Mouse (Mus musculus) hindbrain, embryonic 13.5 days (tissue): ENCODE data around the gene Rab11b. TPM values are rescaled to one million over a fixed set of nuclear protein-coding genes. Genes with fewer than 3 reads are reported as not detected.
"Not testable (repeated sequence)": the region's sequence is repeated elsewhere in the genome, so short reads cannot be mapped to it uniquely, and the experiment has no call there.

Experiments used
- ATAC-seq: fragments of 200-750 bp; cut with Nextera tagmentation; 2 replicates; pipeline ENCODE4 v1.8.0; 2017; ENCODE audit warnings: moderate TSS enrichment; ENCODE audit not compliant: low FRiP score
- H3K27ac ChIP-seq: fragments of 300-500 bp; sonication (generic); 2 replicates; pipeline ENCODE4 v1.5.1; 2015; ENCODE audit warnings: inconsistent platforms, mild to moderate bottlenecking, moderate library complexity
- H3K27me3 ChIP-seq: fragments of 300-500 bp; sonication (generic); 2 replicates; pipeline ENCODE4 v1.6.1; 2015; ENCODE audit warnings: mild to moderate bottlenecking, inconsistent platforms
- H3K36me3 ChIP-seq: fragments of 300-500 bp; sonication (generic); 2 replicates; pipeline ENCODE4 v1.6.1; 2015; ENCODE audit warnings: mild to moderate bottlenecking, inconsistent platforms
- H3K4me1 ChIP-seq: fragments of 300-500 bp; sonication (generic); replicated peaks from 2 replicates; pipeline ENCODE4 v1.6.1; 2015; ENCODE audit warnings: inconsistent platforms
- H3K4me2 ChIP-seq: fragments of 300-500 bp; sonication (generic); 2 replicates; pipeline ENCODE4 v1.6.1; 2015; ENCODE audit warnings: inconsistent platforms, mild to moderate bottlenecking, moderate library complexity
- H3K4me3 ChIP-seq: fragments of 300-500 bp; sonication (generic); 2 replicates; pipeline ENCODE4 v1.5.1; 2015; ENCODE audit warnings: mild to moderate bottlenecking, inconsistent platforms
- H3K9ac ChIP-seq: fragments of 300-500 bp; sonication (generic); 2 replicates; pipeline ENCODE4 v1.6.1; 2015; ENCODE audit warnings: mild to moderate bottlenecking, inconsistent platforms
- H3K9me3 ChIP-seq: fragments of 300-500 bp; sonication (generic); 2 replicates; pipeline ENCODE4 v1.6.1; 2016; ENCODE audit warnings: inconsistent platforms
- WGBS: fragments of 180-500 bp; shearing (Covaris S2); methylation state at CpG from one replicate; pipeline ENCODE4 v1.1.7; 2015; 5-methylcytosine and 5-hydroxymethylcytosine counted together
- polyA plus RNA-seq: library from polyadenylated mRNA; unstranded; fragments of >200 nt; fragmentation: Nextera tagmentation; extraction: Ambion mirVana; gene quantifications from 2 replicates; pipeline ENCODE4 v1.2.1, GENCODE M21; 2015

Gene Rab11b
- polyA plus RNA-seq, 1 experiment from 2014 or later = 494 TPM

DNA sequence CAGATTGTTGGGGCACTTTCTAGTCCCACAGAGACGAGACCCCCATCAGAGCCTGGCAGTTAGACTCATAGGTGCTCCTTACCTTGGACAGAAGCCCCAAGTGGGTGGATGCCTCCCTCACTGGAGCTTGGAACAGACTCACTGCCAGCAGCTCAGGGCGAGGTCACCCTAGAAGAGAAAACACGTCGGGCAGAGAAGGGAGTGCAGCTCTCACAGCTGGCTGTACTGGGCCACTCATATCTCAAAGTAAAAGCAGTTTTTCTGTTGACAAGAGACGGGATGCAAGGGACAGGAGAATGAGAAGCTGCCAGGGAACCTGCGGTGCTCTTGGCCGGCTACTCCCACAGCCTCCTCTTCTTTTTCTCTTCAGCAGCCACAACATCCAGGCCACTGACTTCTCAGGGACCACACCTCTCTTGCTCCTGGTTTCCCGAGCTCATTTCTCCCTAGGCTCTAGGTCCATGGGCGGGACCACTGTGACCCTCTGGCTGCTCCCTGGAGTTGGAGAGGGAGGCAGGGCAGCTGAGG lies 27.7 kb downstream of the Rab11b start:
- not testable (repeated sequence) for H3K4me3 ChIP-seq, H3K4me2 ChIP-seq, H3K36me3 ChIP-seq, ATAC-seq, H3K9ac ChIP-seq, H3K9me3 ChIP-seq, H3K4me1 ChIP-seq, H3K27me3 ChIP-seq, H3K27ac ChIP-seq
- 81% methylated on average over 9 of the region's 9 CpGs for WGBS

DNA sequence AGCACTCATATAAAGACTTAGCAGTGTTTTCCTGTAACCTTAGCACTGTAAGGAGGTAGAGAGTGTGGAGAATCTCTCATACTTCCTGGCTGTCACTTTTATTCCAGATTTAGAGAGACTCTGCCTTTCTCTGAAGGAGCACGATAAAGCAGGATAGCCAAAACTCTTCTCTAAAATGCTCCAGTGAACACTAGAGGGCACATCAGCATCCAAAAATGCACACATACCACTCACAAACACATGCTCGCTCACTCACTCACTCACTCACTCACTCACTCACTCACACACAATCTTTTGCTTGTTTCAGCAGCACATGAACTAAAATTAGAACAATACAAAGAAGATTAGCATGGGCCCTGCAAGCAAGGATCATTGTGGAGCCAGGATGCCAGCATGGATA lies 31.1 kb downstream of the Rab11b start:
- H3K9ac ChIP-seq = no peak overlapping the region
- H3K4me1 ChIP-seq = no peaks in the 10 kb centered on the region
- no peaks in the 10 kb centered on the region for H3K9me3 ChIP-seq
- no peaks in the 10 kb centered on the region for H3K36me3 ChIP-seq
- no peak overlapping the region for H3K4me2 ChIP-seq
- no peak for ATAC-seq
- WGBS = 70% methylated on average over 2 of the region's 2 CpGs
- H3K27ac ChIP-seq = no peak overlapping the region
- no peak overlapping the region for H3K4me3 ChIP-seq
- H3K27me3 ChIP-seq = no peaks in the 10 kb centered on the region

DNA sequence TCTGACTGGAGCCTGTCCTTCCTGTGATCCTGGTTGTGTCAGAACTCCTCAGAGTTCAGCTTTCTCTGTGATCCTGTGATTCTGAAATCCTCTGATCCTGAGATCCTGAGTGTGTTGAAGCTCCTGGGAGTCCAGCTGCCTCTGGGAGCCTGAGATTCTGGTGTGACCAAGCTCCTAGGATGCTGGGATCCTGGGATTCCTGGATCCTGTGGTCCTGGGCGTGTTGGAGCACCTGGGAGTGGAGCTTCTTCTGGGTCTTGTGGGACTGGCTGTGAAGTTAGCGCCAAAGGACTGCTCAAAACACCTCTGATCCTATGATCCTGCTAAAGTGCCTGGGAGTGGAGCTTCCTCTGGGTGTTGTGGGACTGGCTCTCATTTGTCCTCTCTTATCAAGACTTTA lies 31.9 kb downstream of the Rab11b start:
- Histone ChIP-seq H3K9me3 (no peaks in the 10 kb centered on the region), H3K36me3 (no peaks in the 10 kb centered on the region), H3K27me3 (peaks cover 3% of the 10 kb centered on the region; the same call in 1 of the 2 replicates), H3K9ac (no peak overlapping the region), H3K4me3 (no peak overlapping the region), H3K4me1 (no peaks in the 10 kb centered on the region), H3K27ac (no peak overlapping the region), H3K4me2 (no peak overlapping the region)
- ATAC-seq = no peak
- 79% methylated on average over 2 of the region's 2 CpGs for WGBS

DNA sequence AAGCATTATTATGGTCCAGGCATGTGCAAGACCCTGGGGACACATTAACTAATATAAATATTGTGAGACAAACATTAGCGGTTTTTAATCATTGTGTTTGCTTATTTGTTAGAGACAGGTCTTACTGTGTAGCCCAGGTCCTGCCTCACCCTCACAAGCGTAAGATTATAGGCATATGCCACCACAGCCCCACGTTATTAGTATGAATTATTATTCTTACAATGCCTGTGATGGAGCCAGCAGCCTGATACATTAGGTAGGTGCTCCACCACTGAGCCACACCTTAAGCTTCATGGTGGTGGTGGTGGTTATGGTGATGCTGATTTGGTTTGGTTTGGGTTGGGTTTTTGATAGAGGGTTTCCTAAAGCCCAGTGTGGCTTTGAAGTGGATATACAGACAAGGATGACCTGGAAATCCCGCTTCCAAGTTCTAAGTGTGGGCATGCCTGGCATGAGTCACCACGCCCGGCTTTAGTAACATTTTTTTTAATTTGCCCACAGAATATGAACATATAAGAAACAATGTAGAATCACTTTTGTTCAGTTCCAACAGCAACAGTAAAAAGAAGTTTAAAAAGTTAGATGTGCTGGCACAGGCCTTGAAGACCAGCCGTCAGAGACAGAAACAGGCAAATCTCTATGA lies 40.5 kb downstream of the Rab11b start:
- 97% methylated on average over 7 of the region's 7 CpGs for WGBS
- no peak for ATAC-seq
- no peak overlapping the region for H3K4me2 ChIP-seq
- peaks cover 12% of the 10 kb centered on the region for H3K4me1 ChIP-seq
- no peak overlapping the region for H3K4me3 ChIP-seq
- H3K9ac ChIP-seq = no peak overlapping the region
- H3K36me3 ChIP-seq = 0 out of 2 replicates have a peak, but pooled peaks cover 3% of the 10 kb centered on the region
- H3K27me3 ChIP-seq = peaks cover 3% of the 10 kb centered on the region; the same call in 1 of the 2 replicates
- no peak overlapping the region for H3K27ac ChIP-seq
- H3K9me3 ChIP-seq = no peaks in the 10 kb centered on the region

DNA sequence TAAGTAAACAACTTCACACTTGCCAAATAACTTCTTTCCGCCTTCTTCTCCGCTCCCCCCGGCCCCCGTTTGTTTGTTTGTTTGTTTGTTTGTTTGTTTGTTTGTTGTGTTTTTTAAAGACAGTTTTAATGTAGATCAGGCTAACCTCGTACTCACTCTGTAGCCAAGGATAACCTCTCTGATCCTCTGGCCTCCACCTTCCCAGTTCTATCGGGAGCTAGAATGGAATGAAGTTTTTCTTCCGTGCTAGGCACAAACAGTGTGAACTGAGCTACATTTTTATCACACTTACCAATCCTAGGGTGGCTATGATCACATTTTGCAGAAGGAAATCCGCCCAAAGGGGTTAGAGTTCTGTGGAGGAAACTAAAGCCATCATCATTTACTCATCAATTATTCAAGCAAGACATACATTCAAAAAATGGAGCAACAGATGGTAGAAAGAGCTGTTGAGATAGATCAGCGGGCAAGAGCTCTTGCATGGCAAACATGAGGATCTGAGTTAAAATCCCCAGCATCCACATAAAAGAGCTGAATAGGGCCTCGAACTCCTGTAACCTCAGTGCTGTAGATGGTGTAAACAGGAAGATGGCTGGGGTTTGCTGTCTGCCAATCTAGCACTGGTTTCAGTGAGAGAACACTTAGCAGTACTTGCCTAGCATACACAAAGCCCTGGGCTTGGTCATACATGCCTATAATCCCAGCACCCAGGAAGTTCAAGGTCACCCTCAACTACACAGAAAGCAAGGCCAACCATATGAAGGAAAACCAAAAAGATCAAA lies 41.2 kb downstream of the Rab11b start:
- Histone ChIP-seq H3K9ac (peak overlapping the region; percentile 86; the same call in 1 of the 2 replicates), H3K36me3 (0 out of 2 replicates have a peak, but pooled peaks cover 3% of the 10 kb centered on the region), H3K9me3 (no peaks in the 10 kb centered on the region), H3K4me3 (peak overlapping the region; percentile 81), H3K27ac (no peak overlapping the region), H3K27me3 (peaks cover 3% of the 10 kb centered on the region; the same call in 1 of the 2 replicates), H3K4me2 (peak overlapping the region; percentile 75), H3K4me1 (peaks cover 12% of the 10 kb centered on the region)
- ATAC-seq = peak; percentile 33
- WGBS = 50% methylated on average over 10 of the region's 10 CpGs

DNA sequence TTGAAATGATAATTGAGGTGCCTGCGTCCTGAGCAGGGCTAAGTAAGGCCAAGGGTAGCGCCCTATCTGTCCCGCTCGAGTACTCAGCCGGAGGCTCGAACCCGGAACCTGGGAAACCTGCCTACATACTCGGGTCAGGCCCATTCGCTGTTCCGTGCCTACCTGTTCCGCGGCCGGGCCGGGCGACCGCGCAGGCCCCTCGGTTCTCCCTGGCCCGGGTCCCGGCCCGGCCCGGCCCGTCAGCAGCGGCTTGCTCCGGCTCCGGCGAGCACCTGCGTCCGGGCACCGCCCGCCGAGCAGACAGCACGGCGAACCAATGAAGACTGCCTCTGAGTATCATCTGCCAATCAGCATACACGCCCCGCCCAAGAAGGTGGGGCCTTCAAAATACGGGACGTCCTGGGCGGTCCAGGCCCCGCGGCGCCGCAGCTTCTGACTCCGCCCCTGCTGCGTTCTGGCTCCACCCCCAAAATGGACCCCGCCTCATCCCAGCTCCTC lies 41.9 kb downstream of the Rab11b start, which contains the start of gene March2:
March2 (minus strand) TSS at position 287 of the 498 bp plus-strand sequence.
- peak; percentile 99 for ATAC-seq
- WGBS = under 1% methylated on average over 46 of the region's 46 CpGs
- peak within 1 kb of the TSS; percentile 23; the same call in 1 of the 2 replicates for H3K27ac ChIP-seq

DNA sequence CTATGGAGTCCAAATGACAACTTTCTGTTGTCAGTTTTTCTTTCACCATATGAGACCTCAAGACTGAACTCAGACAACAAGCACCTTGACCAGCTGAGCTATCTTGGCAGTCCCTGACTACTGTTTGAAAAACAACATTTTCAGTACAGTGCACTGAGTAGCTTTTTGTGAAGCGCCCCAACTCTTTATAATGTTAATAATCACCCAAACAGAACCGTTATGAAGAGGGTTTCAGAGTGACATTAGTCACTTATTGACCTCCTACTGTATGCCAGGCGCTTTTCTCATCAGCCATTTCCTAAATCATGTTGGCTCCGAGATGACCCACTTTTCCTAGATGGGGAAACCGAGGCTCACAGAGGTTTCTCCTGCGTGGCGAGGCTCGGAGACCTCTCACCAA lies 42.3 kb downstream of the Rab11b start:
- Histone ChIP-seq H3K4me1 (peaks cover 12% of the 10 kb centered on the region), H3K27ac (0 out of 2 replicates have a peak overlapping the region, but pooled peaks have one; percentile 23), H3K27me3 (no peaks in the 10 kb centered on the region), H3K9me3 (no peaks in the 10 kb centered on the region), H3K4me2 (peak overlapping the region; percentile 75), H3K4me3 (peak overlapping the region; percentile 81), H3K36me3 (0 out of 2 replicates have a peak, but pooled peaks cover 3% of the 10 kb centered on the region), H3K9ac (peak overlapping the region; percentile 86)
- ATAC-seq = no peak; the same call in 1 of the 2 replicates
- 8% methylated on average over 8 of the region's 8 CpGs for WGBS

More for the DNA sequence above, 41.9 kb downstream of the Rab11b start, which contains the start of gene March2:
- Histone ChIP-seq H3K9me3 (no peaks in the 10 kb centered on the region), H3K4me1 (peaks cover 12% of the 10 kb centered on the region), H3K4me2 (peak within 1 kb of the TSS; percentile 75), H3K36me3 (0 out of 2 replicates have a peak, but pooled peaks cover 3% of the 10 kb centered on the region), H3K9ac (peak within 1 kb of the TSS; percentile 86), H3K4me3 (peak within 1 kb of the TSS; percentile 81), H3K27me3 (no peaks in the 10 kb centered on the region)

DNA sequence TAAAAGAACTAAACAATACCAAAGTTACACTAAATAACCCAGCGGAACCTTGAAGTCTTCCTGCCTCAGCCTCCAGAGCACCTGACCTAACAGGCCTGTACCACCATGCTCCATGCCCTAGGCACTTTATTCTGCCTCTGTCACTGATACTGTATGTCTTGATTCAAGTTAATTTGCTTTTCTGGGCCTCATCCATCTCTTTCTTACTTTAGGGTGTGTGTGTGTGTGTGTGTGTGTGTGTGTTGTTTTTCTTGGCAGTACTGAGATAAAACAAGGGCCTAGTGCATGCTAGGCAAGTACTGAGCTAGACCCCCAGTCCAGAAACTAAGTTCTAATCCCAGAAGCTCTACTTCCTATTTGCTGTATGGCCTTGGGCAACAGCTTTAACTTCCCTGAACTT lies 43.1 kb downstream of the Rab11b start:
- H3K4me1 ChIP-seq = peaks cover 12% of the 10 kb centered on the region
- H3K27ac ChIP-seq = no peak overlapping the region
- 100% methylated on average over 1 of the region's 1 CpGs for WGBS

DNA sequence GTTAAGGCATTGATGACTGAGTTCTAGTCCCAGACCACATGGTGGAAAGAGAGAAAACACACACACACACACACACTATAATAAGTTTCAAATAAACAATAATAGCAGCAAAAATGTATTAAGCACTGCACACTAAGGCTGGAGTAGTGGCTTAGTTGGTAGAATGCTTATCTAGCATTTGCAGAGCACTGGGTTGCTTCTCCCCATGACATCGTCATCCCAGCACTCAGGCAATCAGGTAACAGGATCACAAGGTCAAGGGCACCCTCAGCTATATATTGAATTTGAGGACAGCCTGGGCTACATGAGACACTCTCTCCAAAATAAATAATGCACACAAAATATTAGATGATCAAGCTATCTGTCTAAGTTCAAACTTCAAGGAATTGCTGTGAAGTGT lies 45.6 kb downstream of the Rab11b start:
- H3K4me2 ChIP-seq = no peak overlapping the region
- H3K36me3 ChIP-seq = peaks cover 27% of the 10 kb centered on the region
- H3K9me3 ChIP-seq = no peaks in the 10 kb centered on the region
- no peak overlapping the region for H3K27ac ChIP-seq
- no peaks in the 10 kb centered on the region for H3K27me3 ChIP-seq
- no peak overlapping the region for H3K4me3 ChIP-seq
- WGBS = 79% methylated on average over 1 of the region's 1 CpGs
- H3K9ac ChIP-seq = no peak overlapping the region
- H3K4me1 ChIP-seq = peaks cover 12% of the 10 kb centered on the region
- no peak for ATAC-seq

More for the DNA sequence above, 43.1 kb downstream of the Rab11b start:
- Histone ChIP-seq H3K4me3 (0 out of 2 replicates have a peak overlapping the region, but pooled peaks have one; percentile 81), H3K9me3 (no peaks in the 10 kb centered on the region), H3K36me3 (peaks cover 3% of the 10 kb centered on the region; the same call in 1 of the 2 replicates), H3K27me3 (no peaks in the 10 kb centered on the region), H3K4me2 (no peak overlapping the region), H3K9ac (no peak overlapping the region)
- no peak for ATAC-seq

DNA sequence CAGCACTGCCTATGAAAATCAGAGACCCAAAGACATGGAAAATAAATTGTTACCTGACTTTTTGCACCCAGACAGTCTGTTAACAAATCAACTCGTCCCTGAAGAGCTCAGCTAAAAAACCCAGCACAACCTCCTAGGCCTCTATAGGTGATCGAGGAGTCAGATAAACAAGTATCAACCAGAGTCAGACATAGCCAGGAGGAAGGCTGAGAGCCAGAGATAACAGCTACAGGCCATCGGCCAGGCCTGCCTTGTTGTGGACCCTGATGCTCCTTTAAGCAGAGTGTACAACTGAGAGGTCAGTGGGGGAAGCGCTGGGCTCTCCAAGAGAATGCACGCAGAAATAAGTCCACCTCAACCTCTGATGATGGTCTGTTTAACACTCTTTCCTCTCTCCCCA lies 47.1 kb downstream of the Rab11b start:
- Histone ChIP-seq H3K9ac (no peak overlapping the region), H3K4me2 (no peak overlapping the region), H3K4me1 (peaks cover 12% of the 10 kb centered on the region), H3K27me3 (no peaks in the 10 kb centered on the region), H3K27ac (no peak overlapping the region), H3K36me3 (peaks cover 42% of the 10 kb centered on the region), H3K4me3 (no peak overlapping the region), H3K9me3 (no peaks in the 10 kb centered on the region)
- WGBS = 85% methylated on average over 5 of the region's 5 CpGs
- ATAC-seq = no peak

DNA sequence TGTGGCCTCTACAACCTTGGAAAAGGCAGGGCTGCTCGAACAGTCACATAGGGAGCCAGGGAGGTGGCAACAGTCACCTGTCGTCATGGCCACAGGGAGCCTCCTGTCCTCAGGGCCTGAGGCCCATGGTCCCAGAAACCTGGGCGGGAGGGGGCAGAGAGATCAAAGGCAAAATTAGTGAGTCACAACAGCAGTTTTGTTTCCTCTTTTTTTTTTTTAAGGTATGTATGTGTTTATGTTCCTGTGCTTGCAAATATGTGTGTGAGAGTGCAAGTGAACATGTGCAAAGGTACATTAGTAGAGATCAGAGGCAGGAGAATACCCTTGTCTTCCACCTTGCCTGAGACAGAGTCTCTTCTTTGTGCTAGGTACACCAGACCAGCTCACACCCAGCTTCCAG lies 50.5 kb downstream of the Rab11b start:
- H3K9ac ChIP-seq = no peak overlapping the region
- H3K9me3 ChIP-seq = no peaks in the 10 kb centered on the region
- no peaks in the 10 kb centered on the region for H3K27me3 ChIP-seq
- no peaks in the 10 kb centered on the region for H3K4me1 ChIP-seq
- no peak overlapping the region for H3K4me2 ChIP-seq
- peaks cover 71% of the 10 kb centered on the region for H3K36me3 ChIP-seq
- no peak overlapping the region for H3K4me3 ChIP-seq
- 82% methylated on average over 3 of the region's 3 CpGs for WGBS
- H3K27ac ChIP-seq = no peak overlapping the region
- ATAC-seq = no peak

DNA sequence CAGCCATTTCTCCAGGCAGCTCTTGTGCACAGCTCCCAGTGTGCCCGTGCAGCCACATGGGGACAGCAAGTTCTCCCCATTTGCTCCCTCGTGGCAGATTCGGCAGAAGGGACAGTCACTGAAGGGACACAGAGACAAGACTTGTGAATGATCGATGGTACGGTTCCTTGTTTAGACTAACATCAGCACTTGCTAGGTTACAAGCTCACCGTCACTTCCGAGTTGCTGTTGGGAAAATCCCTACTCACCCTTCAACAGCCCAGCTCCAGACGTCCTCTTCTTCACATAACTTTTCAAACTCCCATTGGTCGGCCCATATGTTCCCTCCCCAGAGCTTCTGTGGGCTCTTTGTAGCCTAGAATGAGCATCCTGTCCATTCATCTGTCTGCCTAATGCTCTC lies 57.2 kb downstream of the Rab11b start:
- Histone ChIP-seq H3K36me3 (peaks cover 75% of the 10 kb centered on the region), H3K9ac (no peak overlapping the region), H3K9me3 (no peaks in the 10 kb centered on the region), H3K4me2 (no peak overlapping the region), H3K27me3 (no peaks in the 10 kb centered on the region), H3K4me3 (no peak overlapping the region), H3K27ac (no peak overlapping the region), H3K4me1 (no peaks in the 10 kb centered on the region)
- no peak for ATAC-seq
- WGBS = 91% methylated on average over 9 of the region's 9 CpGs
